Mouse (Mus musculus) CH12.LX (cell line): Measurements from ENCODE around the gene Sh3bp5l.

Source experiments
- CTCF ChIP-seq, 2 experiments: IDR thresholded peaks in 1 of 2; conservative IDR thresholded peaks in 1 of 2; 2 replicates each; pipeline ENCODE4 v1.5.1; 2011 to 2012; ENCODE audit warnings: low read depth in 2 of 2, low read length in 2 of 2, improper control_type of control experiment in 1 of 2, inconsistent platforms in 1 of 2, mild to moderate bottlenecking in 1 of 2, moderate library complexity in 1 of 2
- JUND ChIP-seq: conservative IDR thresholded peaks from 2 replicates; pipeline ENCODE4 v1.6.1; 2011; ENCODE audit warnings: low read depth, low read length, improper control_type of control experiment
- MAFK ChIP-seq: IDR thresholded peaks from 2 replicates; pipeline ENCODE4 v1.6.1; 2011; ENCODE audit warnings: low read length, improper control_type of control experiment; ENCODE audit not compliant: insufficient replicate concordance
- POLR2A ChIP-seq: IDR thresholded peaks from 2 replicates; pipeline ENCODE4 v1.6.1; 2011; ENCODE audit warnings: low read depth, mild to moderate bottlenecking, improper control_type of control experiment, low read length
- POLR2AphosphoS2 ChIP-seq: IDR thresholded peaks from 2 replicates; pipeline ENCODE4 v1.6.1; 2011; ENCODE audit warnings: low read depth, low read length, improper control_type of control experiment

GRCm38 (mm10) chr11:58331546-58331945 is 1.0 kb downstream of the Sh3bp5l start:
- TF ChIP-seq POLR2AphosphoS2: no peak
- no peak for TF ChIP-seq JUND
- no peak for TF ChIP-seq CTCF (conservative IDR thresholded peaks at IDR 0.05 in 1 of 2, IDR thresholded peaks at IDR 0.05 in 1 of 2; ENCODE audit: low read depth in 2 of 2, low read length in 2 of 2)
- no peak for TF ChIP-seq MAFK
- no peak for TF ChIP-seq POLR2A
